Comparison of ENCODE assay signal across 14 mouse cellular contexts in the genomic region with DNA sequence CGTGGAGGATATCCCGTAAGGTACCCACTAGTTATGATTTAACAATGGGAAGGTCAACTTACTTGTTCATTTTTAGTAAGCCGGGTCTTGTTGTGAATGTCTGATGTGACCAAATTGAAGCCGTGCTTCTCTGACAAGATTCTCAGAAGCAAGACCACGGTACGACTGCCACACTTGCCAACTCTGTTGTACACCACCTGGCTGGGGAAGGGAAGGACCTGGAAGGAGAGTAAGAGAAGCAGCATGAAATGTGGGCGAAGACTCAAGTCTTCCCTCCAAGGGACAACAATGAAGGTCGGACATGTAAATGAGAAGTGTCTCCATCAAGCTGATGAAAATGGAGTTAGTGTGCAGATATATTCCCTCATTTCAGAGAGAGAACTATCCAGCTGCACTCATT.
"Had no signal": no experiment of that assay in that cellular context is flagged by ENCODE, and none has a peak within 500 bp of the region (broad histone marks: within the 10 kb centered on the region; RNA-seq: fewer than 3 reads in every experiment).

No protein-coding gene starts in this region.

- DNase-seq: gastrocnemius, adult 2 months; gastrocnemius, postnatal 10 days; gastrocnemius, postnatal 25 days; heart, adult 2 months; heart, postnatal 10 days; heart, postnatal 4 days; kidney, adult 2 months; kidney, adult 9 months; kidney, postnatal 14 days; kidney, postnatal 36 days; layer of hippocampus, adult 9-11 months; layer of hippocampus, postnatal 36 days; left cerebral cortex, postnatal 4 days; lung, adult 18-20 months had no signal
